Mouse (Mus musculus) megakaryocyte, embryonic 14.5 days (primary cell): Measurements from ENCODE around the gene Usp33.

Experiments
- FLI1 ChIP-seq: IDR thresholded peaks from 2 replicates; pipeline ENCODE4 v1.6.1; 2012; ENCODE audit warnings: low read length, inconsistent platforms, mixed read lengths
- GATA1 ChIP-seq: IDR thresholded peaks from 3 replicates; pipeline ENCODE4 v1.6.1; 2012; ENCODE audit warnings: mixed read lengths, low read length, inconsistent platforms, borderline replicate concordance

DNA sequence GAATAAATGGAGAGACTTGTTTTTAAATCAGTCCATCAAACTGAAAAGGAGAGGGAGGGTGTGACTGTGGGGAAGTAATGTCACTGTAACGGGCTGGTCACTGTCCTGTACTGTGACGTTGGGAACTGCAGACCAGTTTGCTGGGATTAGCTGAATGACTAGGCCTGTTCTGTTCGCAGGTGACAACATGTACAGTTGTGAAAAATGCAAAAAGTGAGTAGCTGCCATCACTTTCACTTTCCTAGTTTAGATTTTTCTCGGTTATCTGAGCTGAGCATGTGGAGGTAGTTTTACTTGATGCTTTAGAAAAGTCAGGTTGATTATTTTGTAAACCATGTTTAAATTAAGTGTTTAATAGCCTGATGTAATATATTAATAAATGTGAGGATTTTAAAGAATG lies 29.8 kb downstream of the Usp33 start:
- TF ChIP-seq GATA1 (no peak), FLI1 (no peak)
